Mouse (Mus musculus) cerebellum, postnatal 36 days (tissue): ENCODE results near the gene Gm20388.

Experiments used
- DNase-seq, 2 experiments: peaks; one replicate each; pipeline ENCODE4 v3.0.0; 2021 to 2022; ENCODE audit warnings: mixed read lengths in 2 of 2

Gm20388 gene

GRCm38 (mm10) chr8:121002871-121003539 is 1092.4 kb downstream of the Gm20388 start:
- no peak for DNase-seq

DNA sequence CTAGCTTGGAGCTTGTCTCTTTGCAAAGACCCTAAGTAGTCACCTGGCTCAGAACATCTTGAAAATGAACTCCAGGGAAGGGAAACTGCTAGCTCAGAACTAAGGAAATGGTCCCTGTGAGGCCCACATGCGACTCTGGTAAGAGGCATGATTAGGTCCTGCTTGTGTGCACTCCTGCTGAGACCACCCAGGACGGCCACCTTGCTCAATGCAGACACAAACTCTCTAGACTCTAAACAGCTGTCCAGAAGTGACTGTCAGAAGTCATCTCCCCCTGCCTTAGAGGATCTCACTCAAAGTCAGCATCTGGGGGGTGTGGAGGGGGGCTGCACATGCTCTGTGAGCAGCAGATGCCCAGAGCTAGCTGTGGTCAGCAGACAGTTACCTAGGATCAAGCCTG is 1093.0 kb downstream of the Gm20388 start:
- DNase-seq: no peak

- no peak for DNase-seq
These were observed 1102.7 kb downstream of the Gm20388 start for GRCm38 (mm10) chr8:121013318-121013717.

GRCm38 (mm10) chr8:121016621-121017020 is 1106.0 kb downstream of the Gm20388 start:
- no peak for DNase-seq

DNA sequence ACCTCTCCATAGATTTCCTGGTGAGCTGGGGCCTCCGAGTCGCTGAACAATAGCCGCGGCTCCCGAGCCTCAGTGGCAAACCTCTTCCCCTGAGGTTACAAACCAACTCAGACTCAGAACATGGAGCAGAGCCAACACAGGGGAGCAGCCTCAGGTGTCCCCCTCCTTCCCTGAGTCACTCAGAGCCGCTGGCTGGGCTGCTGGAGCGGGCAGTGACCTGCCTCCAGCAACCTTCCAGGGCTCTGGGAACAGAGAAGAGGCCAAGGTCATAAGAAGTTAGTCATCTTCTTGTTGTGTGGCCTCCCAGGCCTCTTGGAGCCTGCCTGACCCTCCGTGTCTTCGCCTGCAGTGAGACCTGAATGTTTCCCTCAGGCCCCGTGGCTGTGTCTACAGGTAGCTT is 1107.6 kb downstream of the Gm20388 start:
- DNase-seq: no peak

DNA sequence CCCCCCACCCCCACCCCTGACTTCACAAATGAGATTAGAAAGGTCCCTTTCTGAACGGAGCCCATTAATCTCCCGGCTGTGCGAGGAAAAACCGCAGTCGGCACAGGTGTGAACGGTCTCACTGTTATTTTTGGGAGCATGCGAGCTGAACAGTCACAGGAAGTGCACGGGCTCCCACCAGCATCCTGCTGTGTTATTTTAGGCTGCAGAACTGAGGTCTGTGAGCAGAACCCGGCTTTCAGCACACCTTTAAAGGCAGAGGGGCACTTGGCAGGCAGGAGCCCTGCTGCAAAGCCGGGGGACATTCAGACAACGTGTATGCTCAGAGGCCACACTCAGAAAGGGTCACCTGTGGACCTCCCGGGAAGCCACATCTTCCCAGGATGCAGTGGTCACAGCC is 1110.8 kb downstream of the Gm20388 start:
- no peak for DNase-seq

GRCm38 (mm10) chr8:121023003-121023402 is 1112.4 kb downstream of the Gm20388 start:
- no peak for DNase-seq

- DNase-seq: no peak
These were observed 1113.1 kb downstream of the Gm20388 start for GRCm38 (mm10) chr8:121023736-121024135.

DNA sequence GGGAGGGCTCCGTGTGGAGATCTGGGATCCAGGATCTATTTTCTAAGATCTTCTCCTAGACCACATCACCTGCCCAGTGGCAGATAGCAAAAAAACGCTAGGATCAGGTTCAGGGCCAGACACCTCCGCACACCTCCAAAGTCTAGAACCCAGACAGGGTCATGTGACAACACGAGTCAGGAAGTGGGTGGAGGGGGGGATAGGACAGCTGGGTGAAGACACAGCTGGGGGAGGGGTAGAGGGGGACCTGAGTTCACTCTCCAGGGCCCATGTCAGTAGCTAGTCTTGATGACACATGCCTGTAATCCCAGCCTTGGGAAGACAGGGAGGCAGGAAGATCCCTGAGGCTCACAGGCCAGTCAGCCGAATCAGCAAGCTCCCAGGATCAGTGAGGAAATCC is 1114.8 kb downstream of the Gm20388 start:
- DNase-seq: no peak

DNA sequence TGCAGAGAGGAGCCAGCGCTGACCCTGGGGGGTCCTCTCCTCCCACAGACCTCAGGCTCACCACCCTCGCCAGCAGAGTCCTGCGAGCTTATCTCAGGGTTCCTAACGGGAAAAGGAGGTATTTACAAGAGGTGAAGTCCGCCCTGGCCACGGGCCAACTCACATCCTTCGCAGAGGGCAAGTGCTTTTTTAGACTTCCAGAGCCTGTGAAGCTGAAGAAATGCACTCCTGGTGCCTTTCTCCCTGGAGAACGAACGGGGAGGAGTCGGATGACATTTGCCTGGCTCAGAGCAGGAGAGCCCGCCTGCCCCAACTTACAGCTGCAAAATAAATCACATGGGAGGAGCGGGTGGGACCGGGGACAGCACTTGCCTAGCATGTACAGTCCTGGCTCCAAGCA is 1117.1 kb downstream of the Gm20388 start:
- DNase-seq: no peak

- DNase-seq: no peak
These were observed 1118.4 kb downstream of the Gm20388 start for GRCm38 (mm10) chr8:121029076-121029475.

DNA sequence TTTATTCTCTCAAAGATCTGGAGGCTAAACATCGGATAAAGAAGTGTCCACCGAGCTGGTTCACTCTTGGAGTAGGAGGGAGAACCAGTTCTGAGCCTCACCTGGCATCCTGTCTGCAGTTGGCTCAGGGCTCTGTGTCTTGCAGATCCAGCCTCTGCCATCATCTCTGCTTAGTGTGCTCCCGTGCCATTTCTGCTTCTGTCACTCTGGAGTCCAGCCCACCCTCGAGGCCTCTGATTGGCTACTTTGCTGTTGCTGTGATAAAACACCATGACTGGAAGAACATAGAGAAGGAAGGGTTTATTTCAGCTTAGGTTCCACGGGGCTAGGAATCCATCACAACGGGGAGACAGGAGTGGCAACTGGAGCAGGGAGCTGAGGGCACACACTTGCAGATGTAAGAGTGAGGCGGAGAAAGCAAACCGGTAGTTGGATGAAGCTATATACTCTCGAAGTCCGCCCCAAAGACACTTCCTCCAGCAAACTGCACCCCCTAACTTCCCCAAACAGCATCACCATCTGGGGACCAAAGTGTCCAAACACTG is 1119.9 kb downstream of the Gm20388 start:
- DNase-seq: no peak

- no peak for DNase-seq
These were observed 1122.8 kb downstream of the Gm20388 start for GRCm38 (mm10) chr8:121033299-121034013.

- DNase-seq: no peak
These were observed 1125.0 kb downstream of the Gm20388 start for GRCm38 (mm10) chr8:121035611-121036010.

GRCm38 (mm10) chr8:121043719-121044440 is 1133.2 kb downstream of the Gm20388 start:
- no peak for DNase-seq

GRCm38 (mm10) chr8:121047441-121047840 is 1136.8 kb downstream of the Gm20388 start:
- no peak for DNase-seq

GRCm38 (mm10) chr8:121058081-121058480 is 1147.4 kb downstream of the Gm20388 start:
- no peak for DNase-seq

DNA sequence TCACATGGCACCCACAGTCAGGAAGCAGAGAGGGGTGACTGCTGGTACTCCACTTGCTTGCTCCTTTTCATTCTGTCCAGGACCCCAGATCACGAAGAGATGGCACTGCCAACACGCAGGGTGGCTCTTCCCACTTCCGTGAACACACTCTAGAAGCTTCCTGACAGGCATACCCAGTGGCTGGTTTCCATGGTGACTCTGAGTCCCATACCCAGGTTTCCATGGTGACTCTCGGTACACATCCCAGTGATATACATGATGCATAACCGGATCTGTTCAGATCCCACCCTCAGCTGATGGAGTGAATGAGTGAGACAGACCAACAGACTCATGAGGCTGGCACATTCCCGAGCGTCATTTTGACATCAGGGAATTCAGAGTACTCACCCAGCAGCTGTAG is 1148.5 kb downstream of the Gm20388 start:
- DNase-seq: no peak

- DNase-seq: no peak
These were observed 1151.9 kb downstream of the Gm20388 start for GRCm38 (mm10) chr8:121062521-121062920.

- no peak for DNase-seq
These were observed 1153.0 kb downstream of the Gm20388 start for GRCm38 (mm10) chr8:121063649-121064048.

DNA sequence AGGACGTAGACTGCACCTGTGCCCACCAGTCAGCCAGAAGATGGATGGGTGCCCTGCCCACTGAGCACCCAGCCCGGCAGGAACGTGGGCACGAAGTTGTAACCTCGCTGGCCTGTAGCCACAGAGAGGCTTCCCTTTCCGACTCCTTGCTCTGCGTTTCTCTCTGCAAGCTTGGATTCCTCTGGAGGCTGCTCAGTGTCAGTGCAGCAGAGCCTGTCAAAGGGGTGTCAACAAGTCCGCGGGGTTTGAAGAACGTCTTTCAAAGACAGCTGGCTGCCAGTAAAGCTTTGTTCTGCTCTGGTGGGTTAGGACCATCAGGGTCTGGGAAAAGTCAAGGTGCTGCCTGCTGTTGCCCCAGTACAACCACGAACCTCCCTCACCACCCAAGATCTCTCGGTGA is 1160.8 kb downstream of the Gm20388 start:
- DNase-seq: no peak

DNA sequence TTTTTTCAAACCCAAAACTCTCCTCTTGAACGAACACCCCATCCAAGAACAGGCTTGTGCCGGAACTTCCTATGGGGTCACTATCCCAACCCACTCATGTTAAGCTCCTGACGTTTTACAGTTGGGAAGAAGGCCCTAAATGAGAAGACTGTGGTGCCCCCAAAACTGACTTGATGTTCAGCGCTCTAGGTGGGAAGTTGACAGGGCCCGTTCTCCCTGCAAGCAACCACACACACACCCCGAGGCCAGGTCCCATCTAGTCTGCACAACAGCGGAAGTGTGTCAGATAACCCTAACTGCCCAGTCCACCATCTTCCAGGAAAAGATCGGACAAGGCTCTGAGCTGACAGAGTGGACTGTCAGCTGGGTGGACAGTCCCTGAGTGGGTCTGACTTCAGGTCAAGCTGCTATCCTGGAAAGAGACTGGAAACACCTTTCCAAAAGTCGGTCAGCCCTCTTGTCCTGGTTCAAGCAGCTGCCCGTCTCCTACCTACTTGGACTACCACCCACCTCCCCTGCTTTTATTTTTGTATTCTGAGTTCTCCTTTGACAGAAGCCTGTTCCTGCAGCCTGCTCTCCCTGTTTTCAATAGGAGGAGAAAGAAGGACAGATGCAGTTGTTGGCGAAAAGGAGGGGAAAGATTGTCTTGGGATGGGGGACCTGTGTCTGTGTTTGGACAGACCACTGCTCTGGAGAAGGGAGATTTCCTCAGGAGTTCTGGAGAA is 1161.9 kb downstream of the Gm20388 start:
- no peak for DNase-seq
